Mouse (Mus musculus) midbrain, embryonic 11.5 days (tissue): ENCODE measurements at regions not wholly inside any gene's neighbourhood (a gene's known extent, or its start where the extent isn't known, plus 50 kb on each side); places are given as distances from the start of the nearest gene placed in this dataset.

Experiments
- ATAC-seq: fragments of 200-750 bp; cut with Nextera tagmentation; 2 replicates; pipeline ENCODE4 v1.8.0; 2017; ENCODE audit warnings: moderate TSS enrichment, moderate library complexity; ENCODE audit not compliant: low FRiP score
- DNase-seq: peaks from one replicate; pipeline ENCODE4 v3.0.0; 2015; ENCODE audit warnings: low spot score; ENCODE audit errors: missing footprints
- H3K27ac ChIP-seq: fragments of 300-500 bp; sonication (generic); 2 replicates; pipeline ENCODE4 v1.5.1; 2014; ENCODE audit warnings: low read depth, low read length
- H3K27me3 ChIP-seq: fragments of 300-500 bp; sonication (generic); 2 replicates; pipeline ENCODE4 v1.6.1; 2014; ENCODE audit warnings: mild to moderate bottlenecking, low read length, moderate library complexity, mixed read lengths; ENCODE audit not compliant: control insufficient read depth, insufficient read depth
- H3K36me3 ChIP-seq: fragments of 300-500 bp; sonication (generic); 2 replicates; pipeline ENCODE4 v1.6.1; 2014; ENCODE audit warnings: mild to moderate bottlenecking, low read length, moderate library complexity, mixed read lengths; ENCODE audit not compliant: control insufficient read depth, insufficient read depth
- H3K4me1 ChIP-seq: fragments of 300-500 bp; sonication (generic); 2 replicates; pipeline ENCODE4 v1.6.1; 2014; ENCODE audit warnings: low read length; ENCODE audit not compliant: control insufficient read depth, insufficient read depth
- H3K4me2 ChIP-seq: fragments of 300-500 bp; sonication (generic); 2 replicates; pipeline ENCODE4 v1.6.1; 2014; ENCODE audit warnings: mild to moderate bottlenecking, moderate library complexity
- H3K4me3 ChIP-seq: fragments of 300-500 bp; sonication (generic); 2 replicates; pipeline ENCODE4 v1.5.1; 2014; ENCODE audit warnings: low read depth, low read length
- H3K9ac ChIP-seq: fragments of 300-500 bp; sonication (generic); 2 replicates; pipeline ENCODE4 v1.6.1; 2014; ENCODE audit warnings: low read length
- H3K9me3 ChIP-seq: fragments of 300-500 bp; sonication (generic); 2 replicates; pipeline ENCODE4 v1.6.1; 2016; ENCODE audit warnings: low read length; ENCODE audit not compliant: control insufficient read depth
- WGBS: fragments of 180-500 bp; shearing (Covaris S2); extraction: QIAGEN DNeasy Blood & Tissue Kit; methylation state at CpG from one replicate; pipeline ENCODE4 v1.1.7; 2014; 5-methylcytosine and 5-hydroxymethylcytosine counted together

- no peaks in the 10 kb centered on the region for H3K9me3 ChIP-seq
- no peaks in the 10 kb centered on the region for H3K27me3 ChIP-seq
- no peak overlapping the region for H3K4me3 ChIP-seq
- H3K9ac ChIP-seq: no peak overlapping the region
- no peaks in the 10 kb centered on the region for H3K4me1 ChIP-seq
- ATAC-seq (no peak), DNase-seq (no peak)
- no peak overlapping the region for H3K4me2 ChIP-seq
- H3K27ac ChIP-seq: no peak overlapping the region
- H3K36me3 ChIP-seq: no peaks in the 10 kb centered on the region
- WGBS: 72% methylated on average over 7 of the region's 7 CpGs
These were observed 414.1 kb upstream of the Zmiz1 start for GRCm38 (mm10) chr14:25044867-25045266.

- no peak overlapping the region for H3K27ac ChIP-seq
- no peaks in the 10 kb centered on the region for H3K9me3 ChIP-seq
- ATAC-seq (no peak), DNase-seq (no peak)
- no peak overlapping the region for H3K9ac ChIP-seq
- H3K36me3 ChIP-seq: no peaks in the 10 kb centered on the region
- no peak overlapping the region for H3K4me2 ChIP-seq
- H3K4me3 ChIP-seq: no peak overlapping the region
- 82% methylated on average over 12 of the region's 12 CpGs for WGBS
- H3K27me3 ChIP-seq: no peaks in the 10 kb centered on the region
- no peaks in the 10 kb centered on the region for H3K4me1 ChIP-seq
These were observed 408.2 kb upstream of the Zmiz1 start for GRCm38 (mm10) chr14:25050674-25051251.

- DNase-seq (no peak), ATAC-seq (no peak)
- WGBS: 79% methylated on average over 9 of the region's 9 CpGs
- Histone ChIP-seq H3K9me3 (no peaks in the 10 kb centered on the region), H3K4me1 (no peaks in the 10 kb centered on the region), H3K9ac (no peak overlapping the region), H3K27ac (no peak overlapping the region), H3K36me3 (no peaks in the 10 kb centered on the region), H3K27me3 (no peaks in the 10 kb centered on the region), H3K4me2 (no peak overlapping the region), H3K4me3 (no peak overlapping the region)
These were observed 406.8 kb upstream of the Zmiz1 start for GRCm38 (mm10) chr14:25052175-25052574.

GRCm38 (mm10) chr14:25059351-25059750 is 399.6 kb upstream of the Zmiz1 start:
- no peak overlapping the region for H3K4me2 ChIP-seq
- peaks cover 9% of the 10 kb centered on the region for H3K4me1 ChIP-seq
- no peak for ATAC-seq
- H3K4me3 ChIP-seq: no peak overlapping the region
- no peaks in the 10 kb centered on the region for H3K36me3 ChIP-seq
- no peaks in the 10 kb centered on the region for H3K27me3 ChIP-seq
- no peak overlapping the region for H3K27ac ChIP-seq
- 83% methylated on average over 7 of the region's 7 CpGs for WGBS
- H3K9me3 ChIP-seq: no peaks in the 10 kb centered on the region
- DNase-seq: no peak
- H3K9ac ChIP-seq: no peak overlapping the region

GRCm38 (mm10) chr14:25060285-25060684 is 398.7 kb upstream of the Zmiz1 start:
- no peak for ATAC-seq
- no peak for DNase-seq
- no peak overlapping the region for H3K4me2 ChIP-seq
- no peak overlapping the region for H3K4me3 ChIP-seq
- H3K27me3 ChIP-seq: no peaks in the 10 kb centered on the region
- no peak overlapping the region for H3K27ac ChIP-seq
- WGBS: 90% methylated on average over 7 of the region's 7 CpGs
- H3K36me3 ChIP-seq: no peaks in the 10 kb centered on the region
- no peak overlapping the region for H3K9ac ChIP-seq
- H3K9me3 ChIP-seq: no peaks in the 10 kb centered on the region
- peaks cover 16% of the 10 kb centered on the region for H3K4me1 ChIP-seq

- H3K27me3 ChIP-seq: no peaks in the 10 kb centered on the region
- ATAC-seq (no peak), DNase-seq (no peak)
- no peak overlapping the region for H3K4me2 ChIP-seq
- 80% methylated on average over 5 of the region's 5 CpGs for WGBS
- H3K27ac ChIP-seq: no peak overlapping the region
- H3K4me3 ChIP-seq: no peak overlapping the region
- H3K9ac ChIP-seq: no peak overlapping the region
- no peaks in the 10 kb centered on the region for H3K9me3 ChIP-seq
- no peaks in the 10 kb centered on the region for H3K36me3 ChIP-seq
- H3K4me1 ChIP-seq: peaks cover 19% of the 10 kb centered on the region
These were observed 395.9 kb upstream of the Zmiz1 start for GRCm38 (mm10) chr14:25063090-25063489.

- WGBS: 51% methylated on average over 8 of the region's 8 CpGs
- H3K9ac ChIP-seq: no peak overlapping the region
- H3K27me3 ChIP-seq: no peaks in the 10 kb centered on the region
- no peaks in the 10 kb centered on the region for H3K9me3 ChIP-seq
- H3K4me3 ChIP-seq: no peak overlapping the region
- no peak overlapping the region for H3K4me2 ChIP-seq
- peaks cover 14% of the 10 kb centered on the region for H3K4me1 ChIP-seq
- H3K36me3 ChIP-seq: no peaks in the 10 kb centered on the region
- ATAC-seq (no peak), DNase-seq (no peak)
- no peak overlapping the region for H3K27ac ChIP-seq
These were observed 394.6 kb upstream of the Zmiz1 start for GRCm38 (mm10) chr14:25064190-25064947.

- Histone ChIP-seq H3K4me1 (peaks cover 14% of the 10 kb centered on the region), H3K4me2 (no peak overlapping the region), H3K4me3 (no peak overlapping the region), H3K36me3 (no peaks in the 10 kb centered on the region), H3K27me3 (no peaks in the 10 kb centered on the region), H3K9me3 (no peaks in the 10 kb centered on the region), H3K9ac (no peak overlapping the region), H3K27ac (no peak overlapping the region)
- DNase-seq (no peak), ATAC-seq (no peak)
- 85% methylated on average over 5 of the region's 5 CpGs for WGBS
These were observed 391.6 kb upstream of the Zmiz1 start for GRCm38 (mm10) chr14:25067435-25067834.

- H3K27me3 ChIP-seq: no peaks in the 10 kb centered on the region
- H3K36me3 ChIP-seq: no peaks in the 10 kb centered on the region
- H3K9ac ChIP-seq: no peak overlapping the region
- ATAC-seq (no peak), DNase-seq (peak; percentile 41)
- no peak overlapping the region for H3K27ac ChIP-seq
- H3K4me2 ChIP-seq: no peak overlapping the region
- H3K4me1 ChIP-seq: peaks cover 16% of the 10 kb centered on the region
- 64% methylated on average over 8 of the region's 8 CpGs for WGBS
- H3K4me3 ChIP-seq: no peak overlapping the region
- no peaks in the 10 kb centered on the region for H3K9me3 ChIP-seq
These were observed 390.6 kb upstream of the Zmiz1 start for GRCm38 (mm10) chr14:25068430-25068829.
